Mouse (Mus musculus) erythroblast, adult 5-6 weeks (primary cell): ENCODE data around the gene Sdhaf2. TPM values are rescaled to one million over a fixed set of nuclear protein-coding genes. Genes with fewer than 3 reads are reported as not detected.

Source experiments
- ATAC-seq: replicated peaks from 2 replicates; pipeline ENCODE4 v1.8.0; 2016; ENCODE audit warnings: moderate number of reproducible peaks, mild to moderate bottlenecking, moderate TSS enrichment, inconsistent platforms; ENCODE audit not compliant: poor library complexity, low FRiP score, severe bottlenecking
- total RNA-seq, 2 experiments: library from RNA; stranded (forward) in 1 of 2; stranded (reverse) in 1 of 2; fragments of 150-400 nt in 1 of 2; fragments of 200-764, 138-1000 nt in 1 of 2; gene quantifications; 2 replicates each; pipeline versions ENCODE4 v1.2.3 to v1.2.4; 2015 to 2017; ENCODE audit warnings: low replicate concordance in 2 of 2

Gene Sdhaf2
- total RNA-seq, 2 experiments from 2014 or later, result 34.9 to 35.4 TPM

DNA sequence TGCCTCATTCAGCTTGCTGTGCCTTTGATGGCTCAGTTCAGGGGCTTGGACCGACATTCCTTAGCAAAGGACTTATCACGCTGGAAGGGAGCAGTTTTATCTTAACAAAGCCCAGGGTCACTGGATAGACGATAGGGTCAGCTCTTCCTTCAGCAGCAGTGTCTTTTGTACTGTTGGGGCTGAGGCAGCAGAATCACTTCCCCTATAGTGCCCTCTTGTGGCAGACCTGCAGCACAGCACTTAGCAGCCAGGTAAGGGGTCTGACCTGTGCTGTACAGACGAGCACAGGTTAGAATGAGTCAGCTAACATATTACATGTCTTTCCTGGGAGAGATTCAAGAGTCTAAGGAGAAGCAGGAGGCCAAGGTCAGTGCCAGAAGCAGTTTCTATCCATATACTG is 23.4 kb downstream of the Sdhaf2 start:
- ATAC-seq, result peak; percentile 87

GRCm38 (mm10) chr19:10500581-10500980 is 25.4 kb downstream of the Sdhaf2 start:
- ATAC-seq, result no peak

- no peak for ATAC-seq
Observed at GRCm38 (mm10) chr19:10497512-10498160, 28.3 kb downstream of the Sdhaf2 start.

- no peak for ATAC-seq
Observed at GRCm38 (mm10) chr19:10496976-10497375, 29.0 kb downstream of the Sdhaf2 start.

DNA sequence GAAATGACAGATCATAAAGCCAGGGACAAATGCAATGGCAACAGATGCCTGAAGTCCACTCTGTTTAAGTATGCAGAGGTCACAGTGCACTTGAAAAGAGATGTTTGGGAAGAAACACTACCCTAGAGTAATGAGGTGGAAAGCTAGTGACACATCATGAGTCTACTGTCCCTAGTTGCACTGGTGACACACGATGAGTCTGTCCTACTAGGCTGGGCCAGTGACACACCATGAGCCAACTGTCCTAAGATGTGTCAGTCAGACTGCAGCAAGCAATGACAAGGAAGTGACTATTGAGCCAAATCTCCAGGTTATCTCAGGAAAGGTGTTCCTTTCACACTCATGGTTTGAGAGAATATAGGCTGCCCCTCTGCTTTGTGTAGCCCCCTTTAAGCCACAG is 30.3 kb downstream of the Sdhaf2 start:
- ATAC-seq, result no peak

DNA sequence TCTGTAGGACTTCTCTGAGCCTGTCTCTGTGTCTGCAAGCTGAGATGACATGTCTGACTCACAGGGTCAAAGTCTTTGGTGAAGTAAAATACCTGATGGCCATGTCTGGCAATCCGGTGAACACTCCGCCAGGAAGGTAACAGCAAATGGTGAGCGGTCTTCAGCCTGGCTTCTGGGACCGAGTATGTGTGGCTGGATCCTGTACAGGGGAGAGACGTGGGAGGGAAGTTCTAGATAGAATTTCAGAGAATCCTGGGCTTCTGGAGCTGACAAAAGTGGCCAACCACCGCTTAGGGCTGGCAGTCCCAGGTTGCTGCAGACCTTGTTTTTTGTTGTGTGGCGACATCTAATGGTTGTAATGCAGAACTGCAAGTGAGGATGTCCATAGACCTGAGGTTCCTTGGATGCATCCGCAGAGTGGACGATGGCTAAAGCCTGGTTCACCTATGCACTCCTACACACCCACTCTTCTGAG is 39.6 kb downstream of the Sdhaf2 start:
- ATAC-seq, result peak; percentile 75

- ATAC-seq, result no peak
Observed at GRCm38 (mm10) chr19:10482703-10483102, 43.2 kb downstream of the Sdhaf2 start, which contains the start of gene Ppp1r32. Ppp1r32 (minus strand) TSS chr19:10482928.

DNA sequence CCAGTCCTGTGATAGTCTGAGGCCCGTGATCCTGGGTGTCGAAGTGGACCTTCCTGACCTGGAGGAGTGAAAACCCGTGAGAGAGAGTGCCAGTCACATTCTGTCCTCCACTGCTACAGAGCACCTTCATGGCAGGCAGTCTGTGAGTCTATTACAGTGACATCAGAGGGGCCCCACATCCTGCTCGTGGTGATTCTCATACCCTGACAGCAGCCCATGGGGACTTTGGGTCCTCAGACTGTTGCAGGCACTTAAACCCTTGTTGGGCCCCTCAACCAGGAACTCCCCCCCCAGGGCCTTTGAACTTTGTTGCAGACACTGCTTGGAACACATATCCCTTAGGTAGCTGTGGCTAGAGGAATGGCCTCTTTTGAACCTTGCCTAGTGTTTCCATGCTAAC is 46.4 kb downstream of the Sdhaf2 start:
- no peak for ATAC-seq

GRCm38 (mm10) chr19:10473779-10474178 is 52.2 kb downstream of the Sdhaf2 start:
- no peak for ATAC-seq

DNA sequence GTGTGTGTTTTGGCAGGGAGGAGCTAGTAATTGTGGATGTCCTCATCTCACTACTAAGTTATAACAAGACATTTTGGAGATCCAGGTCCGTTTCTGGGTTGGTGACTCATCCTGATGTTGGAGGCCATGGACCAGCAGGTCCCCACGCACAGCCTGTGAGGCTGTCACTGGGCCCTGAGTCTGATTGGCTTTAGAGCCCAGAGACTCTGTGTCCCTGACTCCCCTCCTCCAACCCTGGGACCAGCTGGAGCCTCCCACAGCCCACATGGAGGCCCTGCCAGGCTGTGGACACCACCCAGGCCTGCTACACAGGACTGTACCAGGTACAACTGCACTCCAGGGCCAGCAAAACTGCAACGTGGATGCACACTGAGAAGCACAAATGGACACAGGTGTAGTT is 53.0 kb downstream of the Sdhaf2 start:
- no peak for ATAC-seq

DNA sequence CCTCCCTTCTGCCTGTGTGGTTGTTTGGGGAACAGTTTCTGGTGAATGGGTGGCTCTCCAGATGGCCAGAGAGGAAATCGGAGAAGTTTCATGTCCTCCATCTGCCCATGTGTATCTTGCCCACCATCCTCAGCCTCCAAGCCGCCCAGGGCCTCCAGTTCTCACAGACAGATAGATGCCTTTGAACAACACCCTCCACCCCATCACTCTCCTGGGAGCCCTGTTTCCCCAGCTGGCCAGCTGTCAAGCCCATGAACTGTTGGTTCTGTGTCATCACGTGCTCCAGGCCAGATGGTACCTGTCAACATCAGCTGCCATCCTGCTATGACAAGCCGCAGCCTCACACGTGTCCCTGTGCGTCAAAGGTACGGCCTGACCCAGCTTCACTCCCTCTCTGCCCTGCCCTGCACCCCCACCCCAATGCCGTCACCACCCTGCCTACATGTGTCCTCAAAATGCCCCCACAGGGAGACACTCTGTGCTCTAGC is 56.7 kb downstream of the Sdhaf2 start:
- no peak for ATAC-seq

GRCm38 (mm10) chr19:10464427-10464826 is 61.5 kb downstream of the Sdhaf2 start:
- ATAC-seq, result no peak

DNA sequence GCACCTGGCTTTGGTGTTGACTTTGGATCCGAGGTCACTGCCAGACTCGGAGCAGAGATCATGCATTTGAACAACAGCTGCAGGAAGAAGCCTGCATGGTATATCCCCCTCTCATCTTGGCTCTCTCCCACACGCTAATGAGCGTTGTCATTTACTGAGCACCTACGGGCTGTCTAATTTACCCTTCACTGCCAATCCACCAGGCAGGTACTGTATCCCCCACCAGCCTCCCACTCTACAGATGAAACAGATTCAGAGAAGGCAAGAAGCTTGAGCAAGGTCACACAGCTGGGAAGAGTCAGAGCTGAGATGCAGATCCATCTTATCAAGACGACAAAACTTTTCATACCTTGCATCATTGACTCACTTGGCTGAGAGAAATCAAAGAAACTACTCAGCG is 64.4 kb downstream of the Sdhaf2 start:
- no peak for ATAC-seq

GRCm38 (mm10) chr19:10459907-10460306 is 66.0 kb downstream of the Sdhaf2 start:
- ATAC-seq, result no peak

- no peak for ATAC-seq
Observed at GRCm38 (mm10) chr19:10458096-10458495, 67.8 kb downstream of the Sdhaf2 start.

GRCm38 (mm10) chr19:10457484-10457800 is 68.5 kb downstream of the Sdhaf2 start:
- no peak for ATAC-seq

GRCm38 (mm10) chr19:10456752-10457483 is 69.0 kb downstream of the Sdhaf2 start, which contains the start of gene Lrrc10b:
Lrrc10b (minus strand) TSS chr19:10457473.
- no peak for ATAC-seq

DNA sequence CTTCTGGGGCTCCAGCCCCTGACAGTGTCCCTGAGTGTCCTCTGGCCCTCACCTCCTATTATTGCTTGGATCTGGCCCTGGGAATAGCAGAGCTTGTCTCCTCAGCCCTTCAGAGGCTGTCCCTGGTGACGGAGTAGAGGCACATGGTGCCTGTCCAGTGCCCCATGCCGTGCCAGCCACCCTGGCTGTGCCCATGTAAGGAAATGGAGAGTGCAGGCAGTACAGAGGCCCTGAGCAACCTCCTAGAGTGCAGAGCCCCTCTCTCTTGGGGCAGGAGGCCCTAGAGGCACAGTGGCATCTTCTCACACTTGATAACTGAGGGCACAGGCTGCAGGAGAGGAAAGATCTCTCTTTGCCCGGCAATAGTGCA is 70.5 kb downstream of the Sdhaf2 start:
- no peak for ATAC-seq

- ATAC-seq, result no peak
Observed at GRCm38 (mm10) chr19:10454718-10455436, 71.1 kb downstream of the Sdhaf2 start.
